Mouse (Mus musculus) v-Abl transformed pro-B cells (cell line): ENCODE results near the gene Dennd4b.
"Not testable (repeated sequence)": the region's sequence is repeated elsewhere in the genome, so short reads cannot be mapped to it uniquely, and the experiment has no call there.

ENCODE experiments used
- in situ Hi-C, 2 experiments: fragments of 400-800 bp; cut with MboI; formaldehyde crosslinking; loops; one replicate each; pipeline ENCODE4 v1.15.1; 2025; ENCODE audit not compliant: unreplicated experiment in 2 of 2

Gene Dennd4b

DNA sequence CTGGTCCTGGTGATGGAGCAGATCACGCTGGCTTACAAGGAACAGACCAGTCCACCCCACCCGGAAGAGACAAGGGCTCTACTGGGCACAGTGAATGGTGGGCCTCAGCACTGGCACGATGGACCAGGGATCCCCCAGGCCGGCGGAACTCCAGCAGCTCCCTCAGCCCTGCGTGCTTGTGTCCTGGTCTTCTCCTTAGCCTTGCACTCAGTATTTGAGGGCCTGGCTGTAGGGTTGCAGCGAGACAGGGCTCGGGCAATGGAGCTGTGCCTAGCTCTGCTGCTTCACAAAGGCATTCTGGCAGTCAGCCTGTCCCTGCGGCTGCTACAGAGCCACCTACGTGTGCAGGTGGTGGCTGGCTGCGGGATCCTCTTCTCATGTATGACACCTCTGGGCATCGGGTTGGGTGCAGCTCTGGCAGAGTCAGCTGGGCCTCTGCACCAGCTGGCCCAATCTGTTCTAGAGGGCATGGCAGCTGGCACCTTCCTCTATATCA, 13.2 kb upstream of the Dennd4b start:
- in situ Hi-C loops = not testable (repeated sequence)

- in situ Hi-C loops = not testable (repeated sequence)
Measured at GRCm38 (mm10) chr3:90252659-90253058, 12.3 kb upstream of the Dennd4b start.

DNA sequence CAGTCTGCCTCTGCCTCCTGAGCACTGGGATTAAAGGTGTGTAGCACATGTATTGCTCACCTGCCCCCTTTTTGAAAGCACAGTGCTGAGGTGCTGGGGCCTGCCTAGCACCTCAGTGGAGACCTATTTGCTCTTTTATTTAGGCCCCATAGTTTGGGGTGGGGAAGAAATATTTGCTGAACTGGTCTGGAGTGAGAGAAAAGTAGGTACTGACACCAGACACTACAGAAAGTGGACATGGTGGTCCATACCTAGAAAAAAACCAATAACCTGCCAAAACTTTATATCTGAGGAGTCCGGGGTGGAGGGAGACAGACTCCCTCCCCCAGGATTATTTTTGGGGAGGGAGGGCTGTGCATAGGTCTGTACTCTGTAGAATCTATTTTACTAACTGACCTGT, 11.8 kb upstream of the Dennd4b start:
- in situ Hi-C loops = not testable (repeated sequence)

GRCm38 (mm10) chr3:90253653-90254418, 11.1 kb upstream of the Dennd4b start, which contains the start of gene Crtc2:
TSS of gene Crtc2 (plus strand) at chr3:90254163.
- in situ Hi-C loops = no loop called here

- in situ Hi-C loops = no loop called here
Measured at GRCm38 (mm10) chr3:90254419-90255193, 10.4 kb upstream of the Dennd4b start.

DNA sequence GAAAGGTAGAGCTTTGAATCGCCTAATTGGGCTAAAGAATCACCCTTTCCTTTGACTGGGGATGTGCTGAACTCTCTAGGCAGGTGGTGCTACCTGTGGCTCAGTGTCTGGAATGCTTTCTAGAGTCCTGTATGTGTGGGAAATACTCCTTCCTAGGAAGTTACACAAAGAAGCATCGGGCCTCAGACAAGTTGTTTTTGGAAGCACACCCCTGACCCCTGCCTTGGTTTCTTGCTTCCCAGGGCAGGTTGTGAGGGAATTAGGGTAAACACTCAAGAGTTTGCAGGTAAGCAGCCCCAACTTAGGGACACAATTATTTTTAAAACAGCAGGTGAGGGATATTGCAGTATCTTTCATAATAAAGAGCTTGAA, 9.8 kb upstream of the Dennd4b start:
- in situ Hi-C loops = no loop called here

GRCm38 (mm10) chr3:90255784-90256353, 9.1 kb upstream of the Dennd4b start:
- in situ Hi-C loops = no loop called here

DNA sequence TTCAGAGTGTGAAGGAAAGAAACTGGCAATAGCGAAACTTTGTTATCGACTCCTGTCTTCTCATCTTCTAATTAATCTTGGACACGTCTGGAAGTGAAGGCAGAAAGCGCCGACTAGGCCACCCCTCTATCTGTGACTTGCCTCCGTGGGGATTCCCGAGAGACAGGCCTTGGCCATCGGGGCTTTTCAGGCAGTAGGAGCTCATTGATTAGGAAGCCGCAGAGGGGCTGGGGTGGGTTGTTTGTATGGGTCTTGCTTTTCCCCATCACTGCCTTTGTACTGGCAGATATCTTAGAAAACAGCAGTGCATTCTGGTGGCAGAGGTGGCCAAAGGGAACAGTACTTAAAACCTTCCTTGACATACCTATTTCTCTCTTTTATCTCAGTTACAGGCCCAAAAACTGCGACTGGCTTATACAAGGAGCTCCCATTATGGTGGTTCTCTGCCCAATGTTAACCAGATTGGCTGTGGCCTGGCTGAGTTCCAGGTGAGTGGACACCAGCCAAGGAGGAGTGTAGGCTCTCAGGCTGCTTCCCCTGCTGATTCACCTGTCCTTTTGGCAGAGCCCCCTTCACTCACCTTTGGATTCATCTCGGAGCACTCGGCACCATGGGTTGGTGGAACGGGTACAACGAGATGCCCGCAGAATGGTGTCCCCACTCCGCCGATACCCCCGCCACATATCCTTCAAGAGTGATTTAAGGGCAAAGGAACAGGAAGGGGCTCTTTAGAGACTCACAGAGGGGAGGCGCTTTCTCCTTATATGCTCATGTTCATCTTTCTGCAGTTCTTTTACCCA, 8.1 kb upstream of the Dennd4b start:
- in situ Hi-C loops = no loop called here

- in situ Hi-C loops = no loop called here
Measured at GRCm38 (mm10) chr3:90258521-90258920, 6.5 kb upstream of the Dennd4b start.

- in situ Hi-C loops = no loop called here
Measured at GRCm38 (mm10) chr3:90263121-90263771, 1.7 kb upstream of the Dennd4b start.

GRCm38 (mm10) chr3:90264687-90265033, 325 bp upstream of the Dennd4b start:
- in situ Hi-C loops = no loop called here

GRCm38 (mm10) chr3:90265932-90266741, 1.2 kb downstream of the Dennd4b start:
- in situ Hi-C loops = no loop called here

DNA sequence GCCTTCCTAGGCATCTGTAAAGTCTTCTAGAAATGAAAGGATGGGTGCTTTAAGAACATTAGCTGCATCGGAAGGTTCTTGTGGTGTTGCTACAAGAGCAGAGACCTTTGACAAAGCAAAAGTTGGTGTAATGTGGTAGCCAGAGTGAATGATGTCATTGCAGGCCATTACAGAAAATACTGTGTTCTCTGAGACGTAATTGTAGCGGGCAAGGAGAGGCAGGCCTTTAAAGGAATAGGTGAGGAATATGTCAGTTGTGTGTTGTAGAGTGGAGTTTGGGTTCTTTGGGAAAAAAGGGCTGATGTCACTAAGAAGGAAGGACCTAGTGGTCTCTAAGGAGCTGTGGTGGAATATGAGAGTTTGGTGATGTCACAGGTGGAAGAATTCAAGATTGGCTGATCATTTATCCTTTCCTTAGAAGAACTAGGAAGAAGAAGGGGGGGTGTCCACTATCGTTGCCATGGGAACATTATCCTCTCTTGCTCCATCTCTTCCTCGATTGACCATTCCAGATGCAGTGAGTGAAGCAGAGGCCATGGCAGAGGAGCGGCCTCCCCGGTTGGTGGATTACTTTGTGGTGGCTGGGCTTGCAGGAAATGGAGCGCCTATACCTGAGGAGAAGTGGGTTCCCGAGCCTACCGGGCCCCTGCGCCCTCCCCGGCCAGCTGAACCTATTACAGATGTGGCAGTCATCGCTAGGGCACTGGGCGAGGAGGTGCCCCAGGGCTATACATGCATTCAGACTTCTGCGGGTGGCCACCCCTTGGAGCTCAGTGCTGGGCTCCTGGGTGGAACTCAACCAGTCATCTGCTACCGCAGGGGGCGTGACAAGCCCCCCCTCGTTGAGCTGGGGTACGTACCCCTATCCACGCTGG, 2.2 kb downstream of the Dennd4b start:
- in situ Hi-C loops = no loop called here

DNA sequence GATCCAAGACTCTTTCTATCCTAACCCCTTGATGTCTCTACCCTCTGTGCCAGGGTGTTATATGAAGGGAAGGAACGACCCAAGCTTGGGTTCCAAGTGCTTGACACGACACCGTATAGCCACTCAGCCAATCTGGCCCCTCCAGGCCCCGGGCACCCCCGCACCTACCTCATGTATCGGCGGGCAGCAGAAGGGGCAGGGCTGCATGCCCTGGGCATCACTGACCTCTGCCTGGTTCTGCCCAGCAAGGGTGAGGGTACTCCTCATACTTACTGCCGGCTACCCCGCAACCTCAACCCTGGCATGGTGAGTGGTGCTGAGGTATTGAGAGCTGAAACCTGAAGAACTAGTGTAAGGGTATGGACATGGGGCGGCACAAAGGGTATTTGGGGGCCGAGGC, 3.2 kb downstream of the Dennd4b start:
- in situ Hi-C loops = no loop called here

- in situ Hi-C loops = no loop called here
Measured at GRCm38 (mm10) chr3:90268971-90269370, 4.0 kb downstream of the Dennd4b start.

DNA sequence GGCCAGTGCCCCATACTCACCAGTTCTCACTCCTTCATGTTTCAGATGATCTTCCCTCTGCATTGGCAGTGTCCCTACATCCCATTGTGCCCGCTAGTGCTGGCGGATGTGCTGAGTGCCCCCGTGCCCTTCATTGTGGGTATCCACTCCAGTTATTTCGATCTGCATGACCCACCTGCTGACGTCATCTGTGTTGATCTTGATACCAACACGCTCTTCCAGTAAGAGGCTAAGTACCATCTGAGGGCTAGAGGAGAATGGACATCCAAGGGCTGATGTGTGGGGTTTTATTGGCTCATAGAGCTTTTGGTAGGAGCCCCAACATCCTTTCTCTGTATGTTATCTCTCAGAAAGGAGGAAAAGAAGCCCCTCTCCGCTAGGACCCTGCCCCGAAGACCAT, 5.8 kb downstream of the Dennd4b start:
- in situ Hi-C loops = loop anchor here in 1 of 2 experiments (5.0 kb wide), 1 partner anchor 87 kb away; no protein-coding TSS in a partner anchor

GRCm38 (mm10) chr3:90272170-90272569, 7.2 kb downstream of the Dennd4b start:
- in situ Hi-C loops = loop anchor here in 1 of 2 experiments (5.0 kb wide), 1 partner anchor 85 kb away; no protein-coding TSS in a partner anchor

DNA sequence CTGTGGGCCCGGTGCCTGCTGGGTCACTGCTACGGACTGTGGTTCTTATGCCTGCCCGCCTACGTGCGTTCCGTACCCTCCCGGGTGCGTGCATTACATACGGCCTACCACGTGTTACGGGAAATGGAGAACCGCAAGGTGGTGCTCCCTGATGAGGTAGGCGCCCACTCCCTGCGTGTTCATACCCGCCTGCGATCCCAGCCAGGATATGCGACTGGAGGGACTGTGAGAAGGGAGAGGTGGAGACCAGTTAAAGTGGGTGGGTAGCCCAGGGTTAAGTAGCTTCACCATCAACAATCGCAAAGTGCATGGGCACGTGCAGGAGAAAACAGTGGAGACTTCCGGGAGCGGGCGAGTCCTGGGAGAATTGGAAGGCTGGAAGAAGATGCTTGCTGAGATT, 8.9 kb downstream of the Dennd4b start:
- in situ Hi-C loops = loop anchor here in 1 of 2 experiments (5.0 kb wide), 1 partner anchor 83 kb away; no protein-coding TSS in a partner anchor
